Mouse (Mus musculus) ES-E14 (cell line): ENCODE results near the gene Creld1. TPM values are rescaled to one million over a fixed set of nuclear protein-coding genes. Genes with fewer than 3 reads are reported as not detected.
A peak's percentile ranks its signal among the peaks of the same experiment; 100 is the strongest.

ENCODE experiments used
- DNase-seq: peaks from one replicate; pipeline ENCODE4 v3.0.0-alpha.2; 2013; ENCODE audit warnings: low read depth, low spot score
- H3K27ac ChIP-seq: 2 replicates; pipeline ENCODE4 v1.5.1; 2012; ENCODE audit warnings: low read depth, mild to moderate bottlenecking, low read length, moderate library complexity, mixed read lengths; ENCODE audit not compliant: poor library complexity, insufficient read depth, severe bottlenecking
- H3K36me3 ChIP-seq: 2 replicates; pipeline ENCODE4 v1.6.1; 2012; ENCODE audit warnings: mild to moderate bottlenecking, low read length, moderate library complexity, mixed read lengths; ENCODE audit not compliant: control insufficient read depth, poor library complexity, insufficient read depth, severe bottlenecking
- H3K4me1 ChIP-seq, 2 experiments: fragments of 150-350 bp in 1 of 2; sonication (generic) in 1 of 2; 2 replicates each; pipeline ENCODE4 v1.6.1; 2012; ENCODE audit warnings: low read length in 2 of 2, mild to moderate bottlenecking in 1 of 2, mixed read lengths in 1 of 2; ENCODE audit not compliant: control insufficient read depth in 2 of 2, insufficient read depth in 2 of 2, poor library complexity in 1 of 2
- H3K4me3 ChIP-seq, 2 experiments: fragments of 150-350 bp in 1 of 2; sonication (generic) in 1 of 2; 2 replicates each; pipeline ENCODE4 v1.5.1; 2012; ENCODE audit warnings: low read length in 2 of 2, low read depth in 1 of 2, mild to moderate bottlenecking in 1 of 2, mixed read lengths in 1 of 2; ENCODE audit not compliant: insufficient read depth in 1 of 2, poor library complexity in 1 of 2, severe bottlenecking in 1 of 2
- H3K9ac ChIP-seq: 2 replicates; pipeline ENCODE4 v1.6.1; 2012; ENCODE audit warnings: low read depth, mild to moderate bottlenecking, low read length, mixed read lengths; ENCODE audit not compliant: poor library complexity, insufficient read depth, severe bottlenecking
- H3K9me3 ChIP-seq: fragments of 150-350 bp; sonication (generic); 2 replicates; pipeline ENCODE4 v1.6.1; 2012; ENCODE audit warnings: low read depth, mild to moderate bottlenecking, low read length; ENCODE audit not compliant: control insufficient read depth, insufficient read depth
- CHD2 ChIP-seq: IDR thresholded peaks from 2 replicates; pipeline ENCODE4 v1.6.1; 2014; ENCODE audit warnings: mild to moderate bottlenecking, low read depth, low read length, inconsistent platforms
- HCFC1 ChIP-seq: IDR thresholded peaks from 2 replicates; pipeline ENCODE4 v1.6.1; 2012; ENCODE audit warnings: low read length, inconsistent platforms, borderline replicate concordance; ENCODE audit not compliant: insufficient read depth
- MAFK ChIP-seq: IDR thresholded peaks from 2 replicates; pipeline ENCODE4 v1.6.1; 2014; ENCODE audit warnings: mild to moderate bottlenecking, low read depth, low read length, inconsistent platforms; ENCODE audit not compliant: insufficient read depth
- ZC3H11A ChIP-seq: IDR thresholded peaks from 2 replicates; pipeline ENCODE4 v1.6.1; 2012; ENCODE audit warnings: low read depth, mild to moderate bottlenecking, inconsistent platforms, low read length, borderline replicate concordance
- ZNF384 ChIP-seq: IDR thresholded peaks from 2 replicates; pipeline ENCODE4 v1.6.1; 2012; ENCODE audit warnings: low read depth, low read length, inconsistent platforms
- in situ Hi-C, 2 experiments: fragments of 600-800 bp; cut with MboI; formaldehyde crosslinking; loops; one replicate each; pipeline ENCODE4 v1.15.1; 2025; ENCODE audit warnings: low sequenced_read_pairs in 2 of 2, inconsistent platforms in 1 of 2; ENCODE audit not compliant: unreplicated experiment in 2 of 2
- total RNA-seq: library from RNA; depleted of rRNA; stranded (reverse); fragments of 300-350 nt; gene quantifications from 2 replicates; pipeline ENCODE4 v1.2.3, GENCODE M21; 2012

The Creld1 gene
- total RNA-seq, 1 experiment: 20.8 TPM

DNA sequence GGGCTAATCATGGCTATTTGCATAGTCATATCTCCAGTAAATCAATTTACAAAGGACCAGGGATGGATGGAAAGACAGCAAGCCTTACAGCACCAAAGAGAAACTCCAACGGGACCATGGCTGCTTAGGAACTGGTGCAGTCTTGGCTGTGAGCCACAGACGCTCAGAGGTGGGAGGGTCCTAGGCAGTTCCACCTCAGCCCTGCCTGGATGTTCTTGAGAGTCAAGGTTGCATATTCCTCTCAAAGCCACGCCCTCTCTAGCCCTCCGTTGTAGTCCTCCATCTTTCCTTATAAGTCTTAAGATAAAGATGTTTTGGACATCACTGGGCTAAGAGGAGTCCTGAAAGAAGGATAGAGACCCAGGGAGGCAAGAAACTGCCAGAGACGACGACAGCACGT, 19.1 kb upstream of the Creld1 start:
- TF ChIP-seq CHD2 (no peak), ZNF384 (no peak), HCFC1 (no peak), ZC3H11A (no peak), MAFK (no peak)
- H3K4me3 ChIP-seq: no peak overlapping the region
- no peak for DNase-seq
- no peak overlapping the region for H3K9ac ChIP-seq
- H3K4me1 ChIP-seq: no peaks in the 10 kb centered on the region; a peak in 1 of 4 replicates
- H3K9me3 ChIP-seq: no peaks in the 10 kb centered on the region
- no peaks in the 10 kb centered on the region for H3K36me3 ChIP-seq
- in situ Hi-C loops: no loop called here
- no peak overlapping the region for H3K27ac ChIP-seq

DNA sequence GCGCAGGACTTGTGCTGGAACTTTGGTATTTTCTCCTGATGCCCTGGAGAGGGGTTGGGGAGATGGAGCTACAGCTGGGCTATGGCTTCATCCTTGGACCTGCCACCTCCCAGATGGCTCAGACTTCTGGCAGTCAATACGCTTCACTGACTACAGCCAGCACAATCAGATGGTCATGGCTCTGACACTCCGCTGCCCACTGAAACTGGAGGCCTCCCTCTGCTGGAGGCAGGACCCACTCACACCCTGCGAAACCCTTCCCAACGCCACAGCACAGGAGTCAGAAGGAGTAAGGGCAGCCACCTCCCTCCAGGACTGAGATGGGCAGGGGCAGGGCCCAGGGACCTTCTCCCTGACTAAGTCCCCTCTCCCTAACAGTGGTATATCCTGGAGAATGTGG, 17.5 kb upstream of the Creld1 start:
- DNase-seq: no peak
- in situ Hi-C loops: no loop called here

GRCm38 (mm10) chr6:113468512-113468911, 14.6 kb upstream of the Creld1 start:
- no peak overlapping the region for H3K9ac ChIP-seq
- H3K27ac ChIP-seq: no peak overlapping the region
- in situ Hi-C loops: no loop called here

More for the DNA sequence above, 17.5 kb upstream of the Creld1 start:
- TF ChIP-seq CHD2: no peak
- TF ChIP-seq HCFC1: no peak
- TF ChIP-seq ZNF384: no peak
- H3K9me3 ChIP-seq: no peaks in the 10 kb centered on the region
- peaks cover 4 to 6% of the 10 kb centered on the region in 2 experiments for H3K4me1 ChIP-seq
- H3K36me3 ChIP-seq: no peaks in the 10 kb centered on the region
- no peak overlapping the region for H3K27ac ChIP-seq
- H3K9ac ChIP-seq: no peak overlapping the region
- H3K4me3 ChIP-seq: no peak overlapping the region

GRCm38 (mm10) chr6:113469021-113469420, 14.1 kb upstream of the Creld1 start:
- peak overlapping the region; percentile 68 to 69; a peak in 3 of 4 replicates for H3K4me3 ChIP-seq
- H3K9ac ChIP-seq: no peak overlapping the region
- no peaks in the 10 kb centered on the region for H3K9me3 ChIP-seq
- in situ Hi-C loops: no loop called here
- TF ChIP-seq HCFC1: no peak
- TF ChIP-seq ZC3H11A: peak; percentile 48; the same call in 1 of the 2 replicates
- TF ChIP-seq CHD2: no peak
- H3K4me1 ChIP-seq: peaks cover 6 to 19% of the 10 kb centered on the region in 2 experiments
- DNase-seq: peak; percentile 81
- no peak overlapping the region for H3K27ac ChIP-seq
- H3K36me3 ChIP-seq: no peaks in the 10 kb centered on the region

More at GRCm38 (mm10) chr6:113468512-113468911, 14.6 kb upstream of the Creld1 start:
- Histone ChIP-seq H3K4me1 (peaks cover 6 to 19% of the 10 kb centered on the region in 2 experiments), H3K9me3 (no peaks in the 10 kb centered on the region), H3K4me3 (0 out of 4 replicates have a peak overlapping the region, but pooled peaks of 1 of the 2 experiments have one; percentile 68), H3K36me3 (no peaks in the 10 kb centered on the region)
- TF ChIP-seq HCFC1 (no peak), ZNF384 (no peak), MAFK (no peak), ZC3H11A (no peak), CHD2 (no peak)
- no peak for DNase-seq

DNA sequence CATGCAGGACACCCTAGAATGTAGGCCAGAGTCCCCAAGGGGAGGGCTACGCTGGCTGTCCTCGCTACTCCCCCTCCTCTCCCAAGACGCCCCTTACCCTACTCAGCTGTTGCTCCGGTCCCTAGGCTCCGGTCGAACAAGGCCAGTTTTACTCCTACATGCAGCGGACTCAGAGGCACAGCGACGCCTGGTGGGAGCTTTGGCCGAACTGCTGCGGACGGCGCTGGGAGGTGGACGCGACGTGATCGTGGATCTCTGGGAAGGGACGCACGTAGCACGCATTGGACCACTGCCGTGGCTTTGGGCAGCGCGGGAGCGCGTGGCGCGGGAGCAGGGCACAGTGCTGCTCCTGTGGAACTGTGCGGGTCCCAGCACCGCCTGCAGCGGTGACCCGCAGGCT, 13.7 kb upstream of the Creld1 start:
- H3K4me1 ChIP-seq: peaks cover 6 to 19% of the 10 kb centered on the region in 2 experiments
- TF ChIP-seq ZC3H11A: no peak
- TF ChIP-seq CHD2: no peak
- no peak for TF ChIP-seq MAFK
- no peak; the same call in 1 of the 2 replicates for TF ChIP-seq HCFC1
- TF ChIP-seq ZNF384: no peak
- H3K36me3 ChIP-seq: no peaks in the 10 kb centered on the region
- H3K9me3 ChIP-seq: no peaks in the 10 kb centered on the region
- no peak overlapping the region for H3K27ac ChIP-seq
- H3K9ac ChIP-seq: no peak overlapping the region; the same call in 1 of the 2 replicates
- peak; percentile 42 for DNase-seq
- in situ Hi-C loops: no loop called here
- H3K4me3 ChIP-seq: peak overlapping the region; percentile 68 to 69
